Mouse (Mus musculus) gastrocnemius, postnatal 36 days (tissue): ENCODE results near the gene Cdc42bpb. TPM values are rescaled to one million over a fixed set of nuclear protein-coding genes. Genes with fewer than 3 reads are reported as not detected.

Source experiments
- DNase-seq, 2 experiments: peaks; one replicate each; pipeline ENCODE4 v3.0.0; 2022
- intact Hi-C: fragments of 180-260 bp; cut with DNase I; formaldehyde crosslinking; loops from one replicate; pipeline ENCODE4 v1.15.1; 2025
- total RNA-seq, 2 experiments: library from RNA; stranded (reverse); gene quantifications; 2 replicates each; pipeline ENCODE4 v1.2.3; 2021

Cdc42bpb gene
- total RNA-seq, 2 experiments from 2014 or later, result 18.6 to 18.7 TPM

DNA sequence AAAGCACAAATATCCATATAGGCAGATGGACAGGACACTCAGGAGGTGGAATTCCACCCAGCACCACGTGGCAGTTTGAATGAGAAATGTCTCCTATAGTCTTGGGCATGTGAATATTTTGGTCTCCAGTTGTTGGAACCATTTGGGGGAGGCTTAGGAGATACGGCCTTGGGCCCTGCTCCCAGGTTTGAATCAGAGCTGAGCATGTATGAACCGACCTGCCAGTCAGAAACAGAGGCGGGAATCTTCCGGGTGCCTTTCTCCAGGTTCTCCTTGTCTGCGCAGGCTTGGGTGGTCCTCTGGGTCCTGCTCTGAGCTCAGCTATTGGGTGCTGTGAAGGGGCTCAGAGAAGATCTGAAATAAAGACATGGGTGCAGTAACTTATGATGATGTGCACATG, 16.5 kb upstream of the Cdc42bpb start:
- intact Hi-C loops, result no loop called here
- no peak for DNase-seq

DNA sequence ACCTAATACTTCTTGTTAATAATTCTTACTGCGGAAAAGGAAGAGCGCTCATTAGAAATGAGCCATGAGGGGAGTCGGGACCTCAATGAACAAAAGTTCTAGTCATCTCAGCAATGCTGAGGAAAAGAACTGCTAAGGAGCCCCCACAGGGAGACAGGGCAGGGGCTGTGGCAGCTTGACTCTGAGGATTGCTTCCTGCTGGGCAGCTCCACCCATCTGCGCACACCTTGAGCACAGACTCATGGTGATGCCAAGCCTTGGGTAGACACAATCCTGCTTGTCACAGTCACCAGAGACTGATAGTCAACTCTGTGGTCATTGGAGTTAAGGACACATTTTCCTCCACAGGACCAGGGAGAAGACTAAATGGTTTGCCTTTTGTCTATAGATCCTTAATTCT, 9.6 kb upstream of the Cdc42bpb start:
- DNase-seq, result no peak
- intact Hi-C loops, result no loop called here

DNA sequence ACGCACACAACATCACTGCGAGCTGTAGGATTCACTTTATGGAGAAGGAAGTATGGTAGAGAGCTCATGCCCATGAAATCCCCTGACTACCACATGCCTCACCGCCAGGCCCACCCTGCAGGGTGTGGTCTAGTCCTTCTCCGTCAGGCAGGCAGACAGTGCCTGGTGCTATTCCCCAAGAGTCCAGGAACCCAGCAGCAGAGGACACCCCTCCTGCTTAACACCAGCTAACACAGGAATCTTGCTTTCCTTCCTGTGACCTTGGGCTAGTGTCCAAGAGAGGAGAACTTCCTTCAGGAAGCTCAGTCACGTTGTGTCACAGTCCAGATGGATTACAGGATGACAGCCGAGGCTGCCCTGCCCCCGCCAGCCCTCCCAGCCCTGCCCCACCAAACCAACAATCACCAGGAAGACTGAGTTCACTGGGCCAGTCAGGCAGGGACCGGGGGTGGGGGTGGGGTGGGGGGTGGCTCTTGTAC, 9.2 kb upstream of the Cdc42bpb start:
- intact Hi-C loops, result no loop called here

DNA sequence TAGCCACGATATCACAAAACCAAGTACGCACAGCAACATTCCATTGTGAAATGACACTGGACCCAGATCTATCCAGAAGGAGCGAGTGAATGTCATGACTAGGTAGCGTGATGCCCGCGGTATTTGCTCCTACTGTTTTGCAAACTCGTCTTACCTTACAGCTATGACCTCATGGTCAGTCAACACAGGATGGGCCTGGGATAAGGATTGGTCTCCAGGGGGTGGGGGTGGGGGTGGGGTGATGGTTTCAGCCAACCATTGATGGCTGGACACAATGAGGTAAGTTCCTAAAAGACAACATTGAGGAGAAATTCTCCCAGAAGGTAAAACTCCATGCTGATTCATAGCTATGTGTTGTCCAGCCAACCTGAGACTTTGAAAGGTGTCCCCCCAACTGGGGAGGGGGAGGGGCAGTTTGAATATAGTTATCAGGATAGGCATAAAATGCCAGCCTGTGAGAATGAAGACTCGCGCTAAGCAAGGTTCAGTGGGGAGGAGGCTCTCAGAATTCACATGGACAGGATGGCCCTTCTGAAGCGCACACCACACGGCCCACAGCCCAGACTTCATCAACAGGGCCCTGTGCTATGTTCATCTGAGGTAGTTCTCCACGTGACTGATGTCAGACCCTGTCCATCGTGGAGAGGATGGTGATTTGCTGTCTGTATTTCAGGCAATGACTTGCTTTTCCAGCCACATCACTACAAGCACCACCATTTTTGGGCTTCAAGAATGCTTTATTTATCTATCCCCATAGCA, 8.5 kb upstream of the Cdc42bpb start:
- DNase-seq, result no peak
- intact Hi-C loops, result no loop called here

More for the DNA sequence above, 9.2 kb upstream of the Cdc42bpb start:
- no peak for DNase-seq

DNA sequence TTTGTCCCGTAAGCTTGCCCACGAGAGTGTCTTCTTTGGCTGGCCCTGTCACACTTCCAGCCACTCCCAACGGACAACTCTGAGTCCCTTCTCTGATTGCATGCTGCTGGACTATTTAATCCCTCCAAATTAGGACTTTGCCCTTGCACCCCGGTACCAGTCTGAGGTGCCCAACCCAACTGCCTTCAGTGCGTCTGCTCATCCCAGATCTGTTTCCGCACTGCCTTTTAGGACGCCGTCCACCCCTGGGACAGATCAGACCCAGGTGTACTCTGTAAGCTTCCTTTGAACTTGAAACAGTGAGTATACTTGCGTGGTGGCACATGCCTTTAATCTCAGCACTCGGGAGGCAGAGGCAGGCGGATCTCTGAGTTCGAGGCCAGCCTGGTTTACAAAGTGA, 1.3 kb upstream of the Cdc42bpb start:
- DNase-seq, result no peak
- intact Hi-C loops, result no loop called here

DNA sequence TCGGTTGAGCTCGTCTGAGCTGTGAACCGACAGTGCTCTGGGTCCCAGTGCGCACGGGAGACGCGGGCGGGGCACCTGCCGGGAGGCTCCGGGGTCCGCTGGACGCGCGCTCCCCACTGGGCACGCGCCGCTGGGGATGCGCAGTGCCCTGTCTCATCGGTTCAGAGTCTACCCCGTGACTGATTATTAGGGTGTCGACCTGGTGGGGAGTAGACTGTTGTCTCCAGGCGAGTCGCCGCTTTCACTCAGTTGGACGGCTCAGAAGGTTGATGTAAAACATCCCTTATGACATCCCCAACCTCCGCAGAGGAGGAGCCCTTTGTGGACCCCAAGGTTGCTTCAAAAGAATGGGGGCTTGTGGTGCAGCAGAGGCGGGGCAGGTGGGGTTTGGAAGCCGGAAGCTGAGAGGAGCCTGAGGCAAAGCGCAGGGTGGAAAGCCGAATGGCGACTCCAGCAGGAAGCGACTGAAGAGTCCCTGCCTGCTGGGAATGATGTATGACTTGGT, 520 bp upstream of the Cdc42bpb start:
- DNase-seq, result no peak
- intact Hi-C loops, result no loop called here

DNA sequence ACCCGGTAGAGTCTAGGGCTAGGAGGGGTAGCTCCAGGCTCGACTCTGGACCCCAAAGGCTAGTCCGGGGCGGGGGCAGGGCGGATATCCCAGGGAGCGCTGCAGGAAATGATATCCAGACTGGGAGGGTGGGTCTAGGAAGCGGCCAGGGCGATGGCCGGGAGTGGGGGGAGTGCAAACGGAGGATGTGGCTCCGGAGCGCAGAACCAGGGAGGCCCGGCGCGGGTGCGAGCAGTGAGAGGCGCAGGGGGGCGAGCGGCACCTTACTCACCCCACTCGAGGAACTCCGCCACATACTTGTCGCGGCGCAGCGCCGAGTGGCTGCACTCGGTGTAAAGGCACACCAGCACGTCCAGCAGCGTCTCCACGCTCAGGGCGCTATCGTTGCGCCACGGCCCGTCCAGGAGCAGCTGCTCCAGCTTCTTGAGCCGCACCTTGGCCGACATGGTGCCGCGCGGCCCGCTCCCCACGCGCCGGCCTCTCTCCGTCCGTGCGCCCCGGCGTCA, 639 bp downstream of the Cdc42bpb start:
- intact Hi-C loops, result no loop called here
- DNase-seq, result peak; percentile 57 to 60

DNA sequence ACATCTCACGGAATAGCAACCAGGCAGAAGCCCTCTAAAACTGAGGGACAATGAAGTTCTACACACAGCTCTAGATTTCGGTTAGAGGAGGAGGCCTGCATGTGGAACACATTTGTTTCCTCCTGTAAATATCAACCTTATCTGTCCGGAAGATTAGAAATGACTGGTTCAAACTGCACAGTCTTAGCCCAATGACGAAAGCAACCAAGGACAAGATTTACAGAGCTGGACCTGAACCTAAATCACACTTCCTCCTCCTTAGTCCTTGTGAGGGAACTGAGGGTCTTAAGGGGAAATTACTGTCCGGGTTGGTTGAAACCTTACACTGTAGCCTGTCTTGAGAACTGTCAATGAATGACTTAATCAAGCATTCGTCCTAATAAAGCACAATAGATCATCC, 1.5 kb downstream of the Cdc42bpb start:
- no peak for DNase-seq
- intact Hi-C loops, result no loop called here

DNA sequence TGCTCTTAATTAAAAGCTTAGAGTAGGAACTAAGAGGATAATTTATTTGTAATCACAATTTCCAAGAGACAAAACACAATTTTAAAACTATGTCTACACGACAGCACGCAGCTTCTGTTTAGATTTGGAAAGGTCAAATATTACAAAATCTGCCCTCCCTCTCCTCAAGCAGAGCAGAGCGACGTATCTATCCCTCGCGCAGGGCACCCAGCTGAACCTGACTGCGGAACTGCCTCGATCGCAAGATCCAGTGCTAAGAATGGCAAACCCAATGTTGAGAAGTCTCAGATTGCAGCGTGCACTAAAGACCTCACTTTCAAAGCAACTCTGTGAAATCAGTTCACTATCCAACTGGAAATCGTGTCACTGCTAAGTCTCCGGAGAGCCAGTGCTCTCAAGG, 2.0 kb downstream of the Cdc42bpb start:
- intact Hi-C loops, result no loop called here
- DNase-seq, result no peak

DNA sequence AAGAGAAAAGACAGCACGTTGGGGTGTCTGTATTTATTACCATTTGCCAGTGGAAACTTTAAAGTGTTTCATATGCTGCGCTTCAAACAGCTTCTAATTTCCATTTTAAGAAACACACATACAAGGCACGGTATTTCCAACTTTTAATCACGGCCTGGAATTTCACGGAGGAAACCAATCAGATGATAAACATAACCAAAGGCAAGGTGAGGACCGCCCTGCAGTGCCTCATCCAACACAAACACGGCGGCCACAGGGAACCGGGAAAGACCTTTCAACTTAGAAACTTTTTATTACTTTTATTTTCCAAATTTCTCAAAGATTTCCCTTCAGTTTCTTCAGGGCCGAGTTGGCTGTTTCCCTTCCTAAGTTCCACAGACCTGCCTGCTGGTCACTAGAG, 2.8 kb downstream of the Cdc42bpb start:
- DNase-seq, result no peak
- intact Hi-C loops, result no loop called here

DNA sequence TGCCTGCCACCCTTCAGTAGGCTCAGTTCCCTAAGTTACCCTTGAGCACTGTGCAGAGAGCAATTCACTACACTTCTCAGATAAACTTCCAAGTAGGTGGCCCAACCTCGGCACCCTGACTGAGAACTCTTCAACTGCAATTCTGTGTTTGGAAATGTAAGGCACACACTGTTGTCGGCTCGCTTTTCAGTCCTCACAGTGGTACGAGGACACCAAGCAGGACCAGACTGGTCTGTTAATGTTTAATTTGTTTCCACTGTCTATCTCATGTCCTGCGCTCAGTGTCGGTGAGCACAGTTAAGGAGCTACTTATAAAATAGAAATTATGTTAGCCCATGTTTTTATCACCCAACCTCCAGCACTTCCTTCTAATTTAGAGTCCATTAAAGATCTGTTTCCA, 4.1 kb downstream of the Cdc42bpb start:
- DNase-seq, result no peak
- intact Hi-C loops, result no loop called here

DNA sequence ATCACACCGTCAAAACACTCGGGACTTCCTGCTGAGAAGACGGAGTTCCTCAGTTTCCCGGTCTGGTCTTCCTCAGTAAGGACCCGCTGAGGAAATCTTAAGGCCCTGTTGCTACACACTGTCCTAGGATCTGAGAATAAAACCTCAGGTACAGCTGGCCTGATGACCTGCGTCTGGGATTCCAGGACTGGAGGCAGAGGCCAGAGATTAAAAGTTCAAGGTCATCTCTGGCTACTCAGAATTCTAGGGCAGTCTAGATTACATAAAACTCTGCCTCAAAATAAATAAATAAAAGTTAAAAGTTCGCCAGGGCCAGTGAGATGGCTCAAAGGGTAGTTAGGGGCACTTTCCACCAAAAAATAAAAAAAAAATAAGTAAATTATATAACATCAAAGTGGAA, 5.6 kb downstream of the Cdc42bpb start:
- no peak for DNase-seq
- intact Hi-C loops, result no loop called here

DNA sequence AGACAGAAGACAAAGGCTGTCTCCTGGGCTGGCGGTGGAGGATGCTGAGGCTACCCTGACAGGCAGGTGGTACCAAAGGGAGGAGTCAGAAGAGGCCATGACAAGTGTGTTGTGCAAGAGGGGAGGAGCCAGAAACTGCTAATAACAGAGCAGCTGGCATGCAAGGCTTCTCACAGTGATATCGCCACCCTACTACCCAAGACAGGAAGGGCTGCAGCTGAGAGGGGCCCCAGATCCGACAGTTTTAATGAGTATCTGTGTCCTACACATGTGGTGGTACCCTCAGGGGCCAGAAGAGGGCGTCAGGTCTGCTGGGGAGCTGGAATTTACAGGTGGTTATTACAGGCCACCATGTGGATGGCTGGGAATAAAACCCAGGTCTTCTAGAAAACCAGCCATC, 7.3 kb downstream of the Cdc42bpb start:
- intact Hi-C loops, result no loop called here
- no peak for DNase-seq

DNA sequence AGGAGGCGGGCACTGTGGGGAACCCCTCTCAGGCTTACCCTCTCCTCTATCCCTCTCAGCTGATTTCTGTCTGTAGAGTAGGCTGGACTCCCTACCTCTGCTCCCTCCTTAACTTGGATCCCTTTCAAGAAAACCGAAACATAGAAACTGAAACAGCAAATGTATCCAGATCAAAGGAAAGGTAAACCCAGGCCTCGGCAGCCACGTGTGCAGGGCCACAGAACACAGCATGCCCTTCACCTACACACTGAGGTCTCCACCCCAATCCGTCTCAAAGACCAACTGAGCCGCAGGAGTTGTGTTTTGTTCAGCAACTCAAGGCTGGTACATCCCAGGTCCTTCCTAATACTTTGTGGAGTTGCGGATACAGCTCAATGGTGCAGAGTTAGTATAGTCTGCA, 10.5 kb downstream of the Cdc42bpb start:
- DNase-seq, result no peak
- intact Hi-C loops, result no loop called here

DNA sequence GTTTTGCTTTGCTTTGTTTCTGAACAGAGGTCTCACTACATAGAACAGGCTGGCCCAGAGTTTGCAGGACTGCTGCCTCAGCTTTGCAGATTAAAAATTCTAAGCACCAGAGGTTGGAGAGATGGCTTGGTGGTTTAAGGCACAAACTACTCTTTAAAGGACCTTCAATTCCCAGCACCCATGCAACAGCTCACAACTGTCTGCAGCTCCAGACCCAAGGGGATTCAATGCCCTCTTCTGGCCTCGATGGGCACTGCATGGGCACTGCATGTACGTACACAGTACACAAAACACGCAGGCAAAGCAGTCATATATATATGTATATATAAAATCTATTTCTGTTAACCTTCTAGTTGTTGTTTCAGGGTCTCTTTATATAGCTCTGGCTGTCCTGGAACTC, 13.3 kb downstream of the Cdc42bpb start:
- intact Hi-C loops, result no loop called here
- no peak for DNase-seq

DNA sequence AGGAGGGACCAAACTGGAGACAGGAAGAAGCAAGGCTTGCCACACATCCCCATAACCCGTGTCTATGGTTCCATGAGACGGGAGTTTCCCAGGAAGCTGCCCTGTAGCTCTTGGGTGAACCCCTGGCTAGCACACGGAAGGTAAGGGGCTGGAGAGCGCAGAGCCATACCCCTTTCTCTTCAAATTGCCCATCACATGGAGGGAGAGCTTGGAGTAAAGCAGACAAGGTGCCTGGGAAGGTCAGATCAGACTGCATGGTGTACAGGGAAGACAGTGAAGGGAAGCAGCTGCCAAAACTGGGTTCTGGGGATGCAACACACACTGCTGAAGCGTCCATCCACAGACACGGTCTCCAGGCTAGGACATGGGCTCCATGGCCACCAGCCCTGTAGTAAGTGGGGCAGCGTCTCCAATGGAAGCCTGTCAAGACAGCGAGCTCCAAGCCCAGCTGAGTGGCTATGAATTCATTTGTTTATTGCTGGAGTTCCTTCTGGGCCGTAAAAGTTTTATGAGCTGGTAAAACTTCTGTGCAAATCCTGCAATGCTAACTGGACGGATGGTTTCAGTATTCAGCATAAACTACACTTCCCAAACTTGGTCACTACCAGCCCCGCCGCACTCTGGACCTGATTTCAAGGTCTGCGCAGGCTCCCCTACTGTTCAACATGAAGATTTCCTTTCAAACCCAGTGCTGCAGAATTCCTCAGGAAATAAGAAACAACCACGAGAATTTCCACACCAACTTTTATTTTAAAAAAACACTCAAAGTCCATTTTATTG, 16.0 kb downstream of the Cdc42bpb start:
- intact Hi-C loops, result no loop called here
- DNase-seq, result no peak

DNA sequence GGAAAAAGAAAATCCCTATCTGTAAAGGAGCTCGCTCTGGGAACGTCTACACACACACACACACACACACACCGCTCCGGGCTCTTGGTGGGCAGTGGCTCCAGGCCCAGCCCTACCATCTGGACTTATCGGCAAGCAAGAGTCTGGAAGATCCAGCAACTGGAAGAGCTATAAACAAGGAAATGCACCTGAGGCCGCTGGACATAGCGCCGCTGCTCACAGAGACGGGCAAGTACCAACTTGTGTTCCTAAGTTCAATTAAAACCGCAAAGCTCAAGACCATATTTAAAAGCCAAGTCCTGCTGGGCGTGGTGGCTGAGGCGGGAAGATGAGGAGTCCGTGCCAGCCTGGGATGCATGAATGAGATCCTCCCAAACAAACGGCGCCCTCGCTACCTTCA, 16.8 kb downstream of the Cdc42bpb start:
- no peak for DNase-seq
- intact Hi-C loops, result no loop called here

DNA sequence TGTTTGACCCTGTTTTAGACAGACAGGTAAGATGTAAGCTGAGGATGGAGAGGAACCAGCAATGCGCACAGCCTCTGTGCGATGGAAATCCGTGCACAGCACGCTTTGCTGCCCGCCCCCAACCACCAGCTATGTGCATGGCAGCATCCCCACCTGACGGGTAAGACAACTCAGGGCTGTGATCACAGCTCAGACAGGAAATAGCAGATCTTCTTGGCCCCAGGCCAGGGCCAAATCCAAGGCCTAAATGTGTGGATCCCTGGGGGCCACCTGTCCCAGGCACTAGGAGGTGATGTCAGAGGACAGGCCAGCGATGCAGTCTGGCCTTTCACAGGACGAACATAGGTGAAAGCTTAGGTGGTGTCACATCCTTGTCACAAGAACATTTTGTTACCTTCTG, 21.3 kb downstream of the Cdc42bpb start:
- no peak for DNase-seq
- intact Hi-C loops, result no loop called here

DNA sequence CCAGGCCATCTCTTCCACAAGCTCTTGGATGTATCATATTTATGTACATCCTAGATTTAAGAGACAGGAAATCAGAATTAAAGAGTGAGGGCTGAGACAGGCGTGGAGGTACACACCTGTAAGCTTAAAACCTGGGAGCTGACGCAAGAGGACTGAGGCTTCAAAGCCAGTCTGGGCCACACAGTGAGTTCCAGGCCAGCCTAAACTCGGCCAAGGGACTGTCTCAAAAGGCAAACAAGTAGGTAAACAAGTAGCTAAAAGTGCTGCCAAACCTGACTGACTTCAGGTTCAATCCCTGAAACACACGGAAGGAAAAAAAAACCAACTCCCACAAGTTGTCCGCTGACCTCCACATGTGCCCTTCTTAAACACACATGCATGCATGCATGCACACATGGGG, 23.4 kb downstream of the Cdc42bpb start:
- intact Hi-C loops, result no loop called here
- DNase-seq, result no peak

DNA sequence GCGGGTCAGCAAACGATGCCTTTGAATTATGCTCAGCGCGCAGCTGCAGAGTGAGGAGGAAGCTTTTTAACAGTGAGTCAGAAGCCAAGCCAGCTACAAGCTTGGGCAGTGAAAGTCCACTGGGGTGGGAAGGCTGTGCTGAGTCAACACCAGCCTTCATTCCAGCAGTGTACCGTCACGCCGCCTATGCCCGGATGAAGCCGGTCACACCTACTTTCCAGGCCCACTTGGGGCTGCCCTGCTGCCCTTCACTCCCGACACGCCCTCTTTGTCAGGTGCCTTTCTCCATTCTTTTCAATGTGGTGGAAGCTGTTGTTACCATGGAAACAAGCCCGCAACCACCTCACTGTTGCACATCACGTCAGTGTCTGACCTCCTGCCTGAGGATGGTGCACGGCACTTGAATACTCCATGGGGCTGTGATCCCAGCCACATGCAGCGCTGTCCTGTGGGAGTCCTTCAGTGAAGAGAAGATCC, 24.0 kb downstream of the Cdc42bpb start:
- DNase-seq, result peak; percentile 30 to 32
- intact Hi-C loops, result no loop called here

DNA sequence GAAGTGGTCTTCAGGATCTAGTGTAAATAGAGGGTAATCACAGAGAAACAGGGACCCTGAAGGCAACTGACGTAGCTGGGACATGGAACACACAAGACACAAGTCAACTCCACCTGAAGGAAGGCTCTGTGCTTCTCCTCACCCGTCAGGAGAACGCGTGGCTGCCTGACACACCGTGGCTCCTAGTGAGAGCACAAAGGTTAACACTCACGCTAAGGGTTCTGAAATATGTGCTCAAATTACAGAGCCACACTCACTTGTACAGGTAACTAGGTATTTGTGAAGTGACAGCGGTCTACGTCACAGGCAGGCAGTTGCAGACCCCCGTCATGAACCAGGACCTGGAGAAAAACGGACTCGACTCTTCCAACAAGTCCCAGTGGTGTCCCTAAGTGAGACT, 24.5 kb downstream of the Cdc42bpb start:
- intact Hi-C loops, result no loop called here
- no peak for DNase-seq

DNA sequence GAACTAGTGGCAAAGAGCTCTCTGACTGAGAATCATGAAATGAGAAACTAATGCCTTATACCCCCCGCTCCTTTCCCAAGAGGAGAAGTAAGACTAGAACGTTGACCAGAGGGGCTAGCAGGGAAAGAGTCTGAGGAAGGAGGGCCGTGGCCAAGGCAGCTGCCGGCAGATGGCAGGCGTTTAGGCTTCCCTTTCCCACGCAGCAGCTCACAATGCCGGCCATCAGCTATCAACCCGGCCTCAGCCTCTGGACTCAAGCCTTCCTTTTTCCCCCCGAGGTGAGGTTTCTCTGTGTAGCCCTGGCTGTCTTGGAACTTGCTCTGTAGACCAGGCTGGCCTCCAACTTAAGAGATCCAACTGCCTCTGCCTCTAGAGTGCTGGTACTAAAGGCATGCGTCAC, 25.0 kb downstream of the Cdc42bpb start:
- no peak for DNase-seq
- intact Hi-C loops, result no loop called here
